Mouse (Mus musculus) kidney, adult 11 months (tissue): ENCODE measurements around the gene Syt13.

Experiments used
- DNase-seq: peaks from one replicate; pipeline ENCODE4 v3.0.0; 2022

Gene Syt13

DNA sequence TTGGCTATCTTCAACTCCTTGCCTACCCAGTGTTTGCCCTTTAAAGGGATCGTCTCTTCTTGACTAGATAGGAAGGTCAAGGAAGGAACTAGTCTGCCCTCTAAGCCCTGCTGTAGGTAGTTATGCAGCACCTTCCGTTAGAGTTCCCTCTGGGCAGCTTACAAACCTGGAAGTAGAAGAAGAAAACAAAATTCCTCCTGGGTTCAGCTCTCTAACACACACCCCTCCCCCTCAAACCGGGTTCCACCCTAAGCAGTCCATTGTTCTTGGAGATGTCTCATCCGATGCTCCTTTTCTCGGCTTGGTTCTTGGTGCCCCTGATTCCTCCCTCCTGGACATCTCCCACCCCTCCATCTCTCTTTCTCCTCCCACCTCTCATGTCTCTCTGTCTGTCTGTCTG, 14.8 kb downstream of the Syt13 start:
- DNase-seq: no peak

DNA sequence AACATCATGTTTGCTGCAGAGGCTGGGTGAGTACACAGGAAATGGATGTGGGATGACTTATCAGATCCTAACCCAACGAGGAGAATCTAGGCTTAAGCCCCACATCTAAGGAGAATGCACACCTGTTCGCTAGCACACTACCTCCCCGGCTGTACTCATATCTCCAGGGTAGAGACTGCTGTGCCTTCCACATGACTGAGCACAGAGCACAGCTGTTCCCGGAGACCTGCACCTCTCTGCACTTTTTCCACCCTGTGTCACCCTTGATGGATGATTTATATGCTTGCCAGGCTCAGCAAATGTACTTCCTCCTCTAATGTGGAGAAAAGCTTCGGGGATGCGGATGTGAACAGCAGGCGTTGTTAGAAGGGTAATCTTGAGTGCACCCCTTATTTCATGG, 16.2 kb downstream of the Syt13 start:
- DNase-seq: no peak

DNA sequence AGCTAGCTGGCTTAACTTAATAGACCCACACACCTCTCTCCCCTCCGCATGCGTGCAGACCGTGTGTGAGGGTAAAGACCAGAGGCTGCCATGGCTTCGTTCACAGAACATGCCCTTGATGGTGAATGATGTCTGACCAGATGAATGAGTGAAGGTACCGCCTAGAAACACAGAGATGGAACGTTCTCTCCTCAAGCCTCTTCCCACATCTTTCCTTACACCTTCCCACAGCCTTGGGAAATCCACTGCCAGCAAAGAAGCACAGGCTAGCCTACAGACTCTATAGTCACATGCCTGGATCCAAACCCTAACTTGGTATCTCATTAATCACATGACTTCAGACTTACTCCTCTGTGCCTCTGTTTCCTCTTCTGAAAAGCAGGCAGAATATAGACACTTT, 18.5 kb downstream of the Syt13 start:
- no peak for DNase-seq

DNA sequence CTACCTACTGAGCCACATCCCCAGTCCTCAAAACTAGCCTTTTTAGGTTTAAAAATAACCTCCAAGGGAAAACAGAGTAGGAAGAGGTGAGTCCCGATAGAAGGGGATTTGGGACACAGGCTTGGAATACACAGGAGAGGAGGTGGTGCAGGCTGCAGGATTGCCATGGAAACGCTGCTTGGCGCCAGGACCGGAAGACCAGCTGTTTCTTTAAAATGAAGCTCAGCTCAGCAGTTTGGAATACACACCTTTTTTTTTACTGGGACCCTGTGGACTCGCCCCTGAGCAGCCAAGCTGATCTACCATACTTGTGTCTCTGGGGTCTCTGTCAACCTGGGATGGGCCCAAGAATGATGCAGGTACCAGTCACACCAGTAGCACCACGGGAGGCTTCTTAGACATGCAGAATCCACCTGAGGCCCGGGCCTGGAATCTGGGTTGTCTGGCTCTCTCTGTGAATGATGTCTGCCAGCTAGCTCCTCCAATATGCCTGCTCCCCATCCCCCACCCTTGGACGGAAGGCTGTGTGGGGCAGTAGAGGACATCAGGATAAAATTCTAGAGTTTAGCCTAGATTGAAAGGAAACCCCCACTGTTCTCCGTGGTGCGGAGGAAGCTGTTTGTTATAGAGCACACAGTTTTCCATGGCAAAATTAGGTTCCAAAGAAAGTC, 19.5 kb downstream of the Syt13 start:
- no peak for DNase-seq

DNA sequence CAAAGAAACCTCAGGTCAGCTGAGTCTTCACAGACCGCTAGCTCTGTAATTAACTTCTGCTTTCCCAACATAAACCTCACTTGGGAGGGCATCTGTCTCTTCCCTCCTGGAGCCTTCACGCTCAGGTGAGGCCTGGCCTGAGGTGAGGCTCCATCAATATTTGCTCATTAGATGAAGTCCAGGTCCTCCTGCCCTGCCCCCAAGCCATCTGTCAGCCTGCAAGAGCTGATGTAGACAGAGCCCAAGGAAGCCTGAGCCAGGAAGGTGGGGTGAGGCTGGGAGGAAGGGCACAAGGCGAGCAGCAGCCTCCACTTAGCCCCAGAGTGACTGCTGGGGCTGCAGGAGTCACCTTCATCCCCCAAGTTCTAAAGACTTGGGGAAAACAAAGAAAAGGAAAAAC, 20.6 kb downstream of the Syt13 start:
- no peak for DNase-seq

DNA sequence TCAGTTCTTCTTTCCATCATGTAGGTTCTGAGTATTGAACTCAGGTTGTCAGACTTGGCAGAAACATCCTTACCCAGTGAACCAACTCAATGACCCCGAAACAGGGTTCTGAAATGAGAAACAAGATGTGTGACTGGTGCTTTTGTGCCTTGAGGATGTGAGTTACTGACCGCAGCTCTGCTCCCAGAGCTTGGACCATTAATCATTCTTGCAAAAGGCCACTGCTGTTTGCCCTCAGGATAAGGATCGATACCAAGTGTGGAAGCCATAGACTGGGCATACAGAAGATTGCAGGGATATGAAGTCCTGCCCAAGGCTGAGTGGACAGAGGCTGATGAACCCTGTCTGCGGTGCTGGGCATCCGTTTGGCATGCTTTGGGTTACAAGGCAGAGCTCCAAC, 23.2 kb downstream of the Syt13 start:
- DNase-seq: no peak

DNA sequence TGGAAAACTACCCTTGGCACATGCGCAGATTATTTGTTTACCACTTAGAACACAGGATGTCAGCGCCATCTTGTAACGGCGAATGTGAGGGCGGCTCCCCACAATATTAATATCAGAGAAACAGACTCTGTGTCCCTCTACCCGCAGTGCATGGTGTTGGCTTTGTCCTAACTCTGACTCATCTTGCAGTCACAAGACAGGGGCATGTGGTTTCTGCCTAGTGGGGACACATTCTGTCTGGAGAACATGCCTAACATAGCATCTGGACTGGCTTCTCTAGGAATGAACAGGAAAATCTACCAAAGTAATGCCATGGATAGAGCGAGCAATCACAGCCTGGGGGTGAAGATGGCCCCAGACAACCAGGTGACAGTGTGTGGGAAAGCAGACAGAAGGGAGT, 23.9 kb downstream of the Syt13 start:
- no peak for DNase-seq

DNA sequence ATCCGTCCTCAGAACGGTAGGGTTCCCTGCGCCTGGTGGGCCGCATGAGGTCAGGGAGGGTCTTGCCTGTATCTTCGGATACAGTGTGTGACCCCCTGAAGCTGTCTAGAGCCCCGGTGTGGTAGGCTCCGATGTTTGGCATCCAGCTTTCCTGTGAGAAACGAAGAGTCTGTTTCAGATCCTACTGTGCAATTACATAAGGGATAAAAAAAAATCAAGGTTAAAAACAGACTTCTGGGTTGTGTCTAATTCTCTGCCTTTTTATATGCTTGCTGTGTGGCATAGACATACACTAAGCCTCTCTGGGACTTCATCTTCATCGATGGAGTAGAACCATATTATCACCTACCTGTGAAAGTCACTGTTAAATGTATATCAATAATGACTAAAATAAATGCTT, 26.1 kb downstream of the Syt13 start:
- DNase-seq: no peak

DNA sequence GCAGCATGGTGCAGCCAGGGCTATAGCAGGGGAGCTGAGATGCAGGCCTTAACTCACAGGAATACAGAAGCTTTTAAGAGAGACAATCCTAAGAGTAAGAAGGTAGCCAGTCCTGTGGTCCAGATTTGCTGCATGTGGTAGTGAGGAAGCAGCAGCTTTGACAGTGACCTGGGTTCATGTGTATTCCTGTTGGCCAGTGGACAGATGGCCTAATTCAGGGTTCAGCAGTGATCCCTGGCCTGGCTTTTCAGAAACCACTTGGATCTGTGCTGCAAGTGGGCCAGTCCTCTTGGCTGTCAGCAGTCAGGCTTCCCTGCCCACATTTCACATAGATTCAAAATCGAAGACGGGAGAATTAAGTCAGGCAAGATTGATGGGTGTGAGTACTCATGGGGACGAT, 26.6 kb downstream of the Syt13 start:
- DNase-seq: no peak

DNA sequence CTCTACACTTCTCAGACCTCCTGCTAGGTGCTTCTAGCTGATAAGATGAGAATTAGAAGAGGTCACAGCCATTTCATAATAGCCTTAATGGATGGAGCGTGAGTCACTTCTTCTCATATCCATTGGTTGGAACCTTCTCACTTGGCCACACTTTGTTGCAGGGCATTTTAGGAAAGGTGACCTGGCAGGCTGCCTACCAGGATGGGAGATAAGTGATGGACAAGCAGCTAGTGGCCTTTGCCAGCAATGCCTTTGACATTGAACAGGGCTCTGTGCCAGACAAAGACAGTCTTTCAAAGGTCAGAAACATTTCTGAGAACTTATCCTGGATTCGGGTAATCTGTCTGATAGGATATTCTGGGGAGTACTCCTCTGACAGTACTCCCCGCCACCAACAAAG, 28.5 kb downstream of the Syt13 start:
- DNase-seq: no peak

DNA sequence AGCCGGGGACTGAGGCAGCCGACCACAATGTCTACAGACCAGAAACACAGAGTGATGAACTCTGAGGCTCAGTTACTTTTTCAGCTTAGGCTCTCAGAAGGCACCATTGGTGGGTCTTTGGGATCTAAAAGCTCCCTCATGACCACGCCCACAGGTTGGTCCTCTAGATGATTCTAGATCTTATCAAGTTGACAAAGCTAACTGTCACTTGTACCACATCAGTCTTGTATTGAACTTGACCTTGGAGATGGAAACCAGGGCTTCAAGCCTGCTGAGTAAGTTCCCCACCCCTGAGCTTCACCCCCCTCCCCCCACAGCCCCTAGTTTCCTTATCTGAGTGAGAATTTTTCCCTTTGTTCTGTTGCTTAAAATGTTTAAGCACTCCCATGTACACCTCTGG, 29.5 kb downstream of the Syt13 start:
- DNase-seq: no peak

DNA sequence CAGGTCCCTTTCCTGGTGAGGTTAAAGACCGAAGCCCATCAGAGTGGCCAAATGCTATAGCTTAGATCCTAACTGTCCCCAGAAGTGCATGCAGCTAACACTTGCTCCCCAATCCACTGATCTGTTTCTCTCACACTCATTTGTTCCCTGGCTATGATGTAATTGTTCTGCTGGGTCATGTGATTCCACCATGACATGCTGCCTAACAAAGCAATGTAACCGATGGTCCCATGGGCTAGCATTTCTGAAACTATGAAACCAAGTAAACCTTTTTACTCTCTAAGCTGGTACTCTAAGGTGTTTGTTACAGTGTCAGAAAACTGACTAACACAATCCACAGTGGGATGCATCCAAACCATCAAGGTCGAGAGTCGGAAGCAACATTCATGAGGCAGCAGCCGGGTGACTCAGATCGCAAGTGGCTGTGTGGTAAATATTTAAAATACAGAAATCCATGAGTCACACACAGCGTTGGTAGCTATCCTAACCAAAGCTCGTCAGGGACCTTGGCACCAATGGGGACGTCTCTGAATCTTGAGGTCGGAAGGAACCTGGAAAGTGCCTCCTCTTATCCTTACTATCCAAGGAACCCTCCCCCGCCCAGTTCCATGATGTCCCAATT, 30.3 kb downstream of the Syt13 start:
- DNase-seq: no peak

DNA sequence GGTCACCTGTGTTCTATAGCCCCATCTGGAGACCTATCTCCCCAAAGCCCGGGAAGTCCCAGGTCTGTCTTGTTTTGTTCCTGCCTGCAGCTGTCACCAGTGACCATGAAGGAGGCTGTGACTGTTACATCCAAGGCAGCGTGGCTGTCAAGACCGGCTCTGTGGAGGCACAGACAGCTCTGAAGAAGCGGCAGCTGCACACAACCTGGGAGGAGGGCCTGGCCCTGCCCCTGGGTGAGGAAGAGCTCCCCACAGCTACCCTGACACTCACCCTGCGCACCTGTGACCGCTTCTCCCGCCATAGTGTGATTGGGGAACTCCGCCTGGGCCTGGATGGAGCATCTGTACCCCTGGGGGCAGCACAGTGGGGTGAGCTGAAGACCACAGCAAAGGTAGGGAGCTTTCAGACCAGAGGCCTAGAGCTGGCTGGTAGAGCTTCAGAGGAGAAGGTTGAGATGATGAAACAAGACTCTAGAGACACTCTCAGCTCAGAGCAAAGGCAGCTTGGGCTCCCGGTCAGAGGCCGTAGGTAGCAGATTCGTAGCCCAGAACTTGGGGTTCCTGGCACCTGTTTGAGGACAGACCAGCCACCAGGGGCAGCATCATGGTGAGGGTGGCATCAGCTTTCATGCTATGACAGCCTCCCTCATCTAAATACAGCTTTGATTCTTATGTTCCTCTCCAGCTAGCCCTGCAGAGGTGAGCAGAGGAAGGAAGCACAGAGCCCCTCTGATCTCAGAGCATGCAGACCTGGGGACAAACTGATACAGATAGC, 31.1 kb downstream of the Syt13 start:
- no peak for DNase-seq

DNA sequence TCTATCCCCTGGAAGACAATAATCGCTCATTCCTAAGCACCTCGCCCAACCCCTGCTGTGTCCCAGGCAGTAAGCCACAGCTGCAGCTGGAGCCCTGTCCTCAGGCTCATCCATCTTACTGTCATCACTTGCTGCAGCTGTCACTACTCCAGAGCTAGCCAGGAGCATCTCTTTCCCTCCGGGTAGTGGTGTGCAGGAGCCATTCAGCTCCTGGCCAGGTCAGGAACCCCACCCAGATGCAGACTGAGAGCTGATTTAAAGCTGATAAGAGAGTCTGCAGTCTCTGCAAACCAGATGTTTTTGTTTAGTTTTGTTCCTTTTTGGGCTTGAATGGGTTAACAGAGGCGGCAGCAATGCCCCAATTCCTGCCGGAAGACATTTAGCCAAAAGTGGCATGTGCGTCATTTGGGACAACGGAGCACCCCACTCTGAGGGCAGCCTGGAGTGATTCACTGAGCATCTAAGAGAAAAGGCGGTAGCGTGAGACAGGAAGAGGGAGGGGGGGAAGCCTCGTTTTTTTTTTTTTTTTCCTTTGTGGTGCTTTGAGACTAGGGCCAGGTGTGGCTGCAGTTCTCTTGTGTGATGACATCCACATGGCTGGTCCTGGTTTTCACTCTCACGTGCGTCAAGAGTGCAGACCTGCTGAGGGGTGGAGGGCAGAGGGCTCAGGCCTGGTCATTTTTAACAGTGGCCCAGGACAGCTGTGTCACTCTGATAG, 33.2 kb downstream of the Syt13 start:
- DNase-seq: no peak

DNA sequence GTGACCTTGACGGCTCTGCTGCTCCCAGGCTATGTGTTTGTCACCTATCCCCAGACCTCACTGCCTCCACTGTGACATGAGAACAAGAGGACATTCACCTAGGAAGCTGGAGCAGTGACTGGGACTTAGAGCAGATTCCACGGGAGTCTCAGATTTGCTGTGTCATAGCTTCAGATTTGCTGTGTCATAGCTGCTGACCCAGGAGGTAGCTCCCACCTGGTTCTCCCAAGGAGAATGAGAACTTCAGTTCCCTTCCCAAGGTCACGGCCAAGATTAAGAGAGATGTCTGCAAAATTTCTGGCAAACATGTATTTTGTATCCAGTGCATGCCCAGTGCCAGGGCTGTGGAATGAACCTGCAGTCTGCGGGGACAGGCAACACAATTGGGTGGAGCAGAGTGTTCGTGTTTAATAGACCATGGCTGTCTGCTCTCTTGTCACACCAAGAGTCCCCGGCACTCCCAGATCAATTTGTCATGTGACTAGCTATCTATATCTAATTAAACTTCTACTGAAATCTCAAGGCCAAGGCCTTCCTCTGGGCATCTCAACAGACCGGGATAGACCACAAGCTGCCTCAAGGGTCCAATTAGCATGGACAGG, 33.9 kb downstream of the Syt13 start:
- no peak for DNase-seq

DNA sequence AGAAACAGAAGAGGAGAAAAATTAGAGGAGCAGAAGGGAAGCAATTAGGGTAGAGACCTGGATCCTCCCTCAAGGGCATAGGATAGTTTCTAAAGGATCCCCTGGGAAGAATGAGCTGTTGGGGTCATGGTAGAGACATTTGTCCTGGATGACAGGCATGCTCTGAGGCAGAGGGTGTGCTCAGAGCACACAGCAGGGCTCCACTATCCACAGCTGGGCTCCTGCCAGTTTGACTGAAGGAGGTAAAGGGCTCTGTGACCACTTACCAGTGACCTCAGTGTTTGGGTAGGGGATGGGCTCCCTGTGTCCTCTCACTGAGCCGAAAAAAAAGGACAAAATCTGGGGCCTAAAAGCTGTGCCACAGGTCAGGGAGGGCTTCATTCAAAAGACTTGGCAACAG, 34.6 kb downstream of the Syt13 start:
- no peak for DNase-seq

DNA sequence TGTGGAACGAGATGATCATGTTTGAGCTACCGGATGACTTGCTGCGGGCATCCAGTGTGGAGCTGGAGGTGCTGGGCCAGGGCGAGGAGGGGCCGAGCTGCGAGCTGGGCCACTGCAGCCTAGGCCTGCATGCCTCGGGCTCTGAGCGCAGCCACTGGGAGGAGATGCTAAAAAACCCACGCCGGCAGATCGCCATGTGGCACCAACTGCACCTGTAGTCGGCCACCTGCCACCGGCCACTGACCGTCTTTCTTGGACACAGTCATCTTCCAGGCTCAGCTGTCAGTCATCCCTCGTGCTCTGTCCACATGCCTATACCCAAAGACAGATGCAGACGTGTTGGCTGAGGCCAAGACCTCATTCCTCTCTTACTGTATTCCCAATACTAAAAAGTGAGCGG, 38.6 kb downstream of the Syt13 start:
- no peak for DNase-seq

DNA sequence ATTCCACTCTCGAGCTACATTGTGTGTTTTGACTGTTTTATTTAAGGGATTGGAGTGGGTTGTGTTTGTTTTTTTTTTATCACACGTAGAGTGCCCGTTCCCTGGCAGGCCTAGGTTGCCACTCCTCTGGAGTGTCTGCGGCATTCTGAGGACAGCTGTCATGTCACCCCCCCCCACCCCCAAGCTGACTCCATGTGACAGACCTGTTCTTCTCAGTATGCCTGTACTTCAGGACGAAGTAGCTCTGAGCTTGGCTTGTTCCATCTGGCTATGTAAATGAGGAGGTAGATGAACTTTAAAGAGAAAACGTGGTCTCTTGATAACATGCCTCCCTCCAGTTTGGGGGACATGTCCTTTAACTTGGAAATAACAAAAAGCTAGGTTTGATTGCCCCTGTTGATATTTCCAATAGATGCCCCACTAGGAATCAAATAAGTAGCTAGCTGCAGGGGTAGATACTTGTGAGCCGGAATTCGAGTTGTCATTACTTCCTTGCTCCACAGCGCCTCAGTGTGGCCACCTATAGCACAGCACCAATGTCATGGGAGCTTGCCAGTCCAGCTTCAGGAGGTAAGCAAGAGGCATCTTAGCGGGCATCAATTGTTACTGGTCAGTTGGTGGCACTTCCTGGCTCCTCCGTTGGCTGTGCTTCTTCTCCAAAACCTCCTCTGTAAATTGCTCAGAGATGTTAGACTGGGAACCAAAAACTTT, 39.7 kb downstream of the Syt13 start:
- DNase-seq: peak; percentile 32

DNA sequence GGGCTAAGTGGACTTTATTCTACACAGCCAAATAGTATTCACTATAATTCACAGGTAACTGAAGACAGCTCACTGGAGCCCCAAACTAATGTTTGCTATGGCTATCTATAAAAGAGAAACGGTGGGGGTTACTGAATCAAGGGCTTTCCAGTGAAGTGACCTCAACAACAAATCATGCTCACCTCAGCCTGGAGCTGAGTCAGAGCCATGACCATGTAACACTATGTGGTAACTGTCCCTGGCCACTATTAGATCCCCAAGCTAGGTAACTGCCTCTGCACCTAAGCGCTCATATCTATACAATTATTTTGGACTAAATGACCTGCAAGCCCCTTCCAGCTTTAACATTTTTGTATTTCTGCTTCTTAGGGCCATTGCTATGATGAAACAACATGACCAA, 42.0 kb downstream of the Syt13 start:
- DNase-seq: no peak

DNA sequence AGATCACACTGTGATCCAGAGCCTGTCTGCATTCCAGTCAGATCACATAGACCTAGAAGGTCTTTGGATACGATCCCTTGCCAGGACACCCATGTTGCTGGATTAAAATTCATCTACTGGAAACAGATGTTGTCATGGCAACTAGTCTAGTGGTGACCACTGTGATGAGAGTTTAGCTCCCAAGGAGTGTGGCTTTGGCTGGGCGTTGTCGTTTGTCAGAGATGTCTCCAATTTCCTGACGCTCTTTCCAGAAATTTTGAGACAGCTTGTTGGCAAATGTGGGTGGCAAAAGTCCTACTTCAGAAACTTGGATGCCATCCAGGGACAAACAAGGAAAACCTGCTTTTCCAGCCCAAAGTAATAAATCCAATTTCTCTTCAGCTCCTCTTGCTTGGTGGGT, 43.7 kb downstream of the Syt13 start:
- DNase-seq: no peak

DNA sequence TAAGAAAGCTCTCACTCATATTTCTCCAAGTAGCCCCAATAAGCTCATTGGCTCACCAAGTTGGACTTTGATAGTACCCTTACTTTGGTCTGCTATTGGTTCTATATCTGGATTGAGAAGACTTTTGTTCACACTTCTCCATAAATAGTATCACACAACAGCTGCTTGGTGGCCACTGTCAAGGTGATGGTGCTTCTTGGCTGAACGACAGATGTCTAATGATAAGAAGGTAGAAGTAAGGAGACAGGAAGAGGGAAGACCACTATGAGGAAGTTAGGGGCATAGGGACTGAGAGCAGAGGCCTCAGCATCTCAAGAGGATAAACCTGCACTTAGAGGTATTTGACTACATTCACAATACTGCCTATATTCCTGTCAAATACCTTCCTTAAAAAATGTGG, 49.4 kb downstream of the Syt13 start:
- DNase-seq: no peak

DNA sequence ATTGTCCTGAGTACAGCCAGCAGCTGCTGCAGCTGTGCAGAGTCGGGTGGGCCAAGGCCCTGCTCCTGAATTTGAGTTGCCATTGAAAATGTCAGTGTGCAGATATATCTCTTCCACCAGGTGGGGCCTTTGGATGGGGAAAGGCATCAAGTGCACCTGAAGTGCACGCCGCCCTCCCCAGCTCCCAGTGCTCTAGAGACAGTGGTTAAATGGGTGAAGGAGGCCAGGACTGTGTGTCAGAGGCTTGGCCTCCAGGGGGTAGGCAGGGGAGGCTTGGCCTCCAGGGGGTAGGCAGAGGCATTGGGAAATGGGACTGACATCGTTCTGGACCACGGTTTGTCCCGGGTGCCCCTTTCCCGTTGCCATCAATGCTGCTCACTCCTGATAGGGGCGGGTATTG, 51.4 kb downstream of the Syt13 start:
- no peak for DNase-seq
